Mouse (Mus musculus) layer of hippocampus, adult 8-10 months (tissue): ENCODE data around the gene Has3. TPM values are rescaled to one million over a fixed set of nuclear protein-coding genes. Genes with fewer than 3 reads are reported as not detected.
A peak's percentile ranks its signal among the peaks of the same experiment; 100 is the strongest.
"Not testable (repeated sequence)": the region's sequence is repeated elsewhere in the genome, so short reads cannot be mapped to it uniquely, and the experiment has no call there.

Source experiments
- DNase-seq, 2 experiments: peaks; one replicate each; pipeline ENCODE4 v3.0.0; 2022; ENCODE audit warnings: low spot score in 2 of 2
- total RNA-seq, 4 experiments: library from RNA; stranded (reverse); gene quantifications; 2 replicates each; pipeline ENCODE4 v1.2.4; 2022

Gene Has3
- 1 to 10 TPM; 1.6 to 2.6 (median 1.9) TPM for total RNA-seq

- peak in 1 of 2 experiments; percentile 33 for DNase-seq
These were observed at the start of gene Has3 for GRCm38 (mm10) chr8:106870051-106870450. Has3 (plus strand) TSS chr8:106870242.

- DNase-seq: no peak
These were observed 49.2 kb upstream of the Has3 start for GRCm38 (mm10) chr8:106820553-106821515.

GRCm38 (mm10) chr8:106828921-106829320, 41.1 kb upstream of the Has3 start:
- DNase-seq: no peak

GRCm38 (mm10) chr8:106829526-106830045, 40.5 kb upstream of the Has3 start:
- DNase-seq: no peak

GRCm38 (mm10) chr8:106834899-106835298, 35.1 kb upstream of the Has3 start:
- no peak for DNase-seq

GRCm38 (mm10) chr8:106836525-106836924, 33.5 kb upstream of the Has3 start:
- DNase-seq: no peak

GRCm38 (mm10) chr8:106838803-106839202, 31.2 kb upstream of the Has3 start:
- no peak for DNase-seq

GRCm38 (mm10) chr8:106839209-106840001, 30.6 kb upstream of the Has3 start:
- DNase-seq: peak; percentile 15 to 19

GRCm38 (mm10) chr8:106850034-106850433, 20.0 kb upstream of the Has3 start:
- no peak for DNase-seq

- no peak for DNase-seq
These were observed 15.4 kb upstream of the Has3 start for GRCm38 (mm10) chr8:106854534-106855241.

- DNase-seq: no peak
These were observed 14.8 kb upstream of the Has3 start for GRCm38 (mm10) chr8:106855242-106855562.

- DNase-seq: no peak
These were observed 7.2 kb upstream of the Has3 start for GRCm38 (mm10) chr8:106862845-106863244.

- peak in 1 of 2 experiments; percentile 27 for DNase-seq
These were observed 4.7 kb upstream of the Has3 start for GRCm38 (mm10) chr8:106865354-106865753.

- peak; percentile 30 to 52 for DNase-seq
These were observed 690 bp downstream of the Has3 start for GRCm38 (mm10) chr8:106870537-106871327.

GRCm38 (mm10) chr8:106871328-106871926, 1.4 kb downstream of the Has3 start:
- DNase-seq: no peak

- peak in 1 of 2 experiments; percentile 26 for DNase-seq
These were observed 1.9 kb downstream of the Has3 start for GRCm38 (mm10) chr8:106871931-106872371.

GRCm38 (mm10) chr8:106872454-106873034, 2.5 kb downstream of the Has3 start:
- no peak for DNase-seq

GRCm38 (mm10) chr8:106880121-106880707, 10.2 kb downstream of the Has3 start:
- DNase-seq: no peak

- DNase-seq: not testable (repeated sequence)
These were observed 14.1 kb downstream of the Has3 start for GRCm38 (mm10) chr8:106884094-106884493.
